Mouse (Mus musculus) liver, embryonic 11.5 days (tissue): Measurements from ENCODE around the gene Dennd1c. TPM values are rescaled to one million over a fixed set of nuclear protein-coding genes. Genes with fewer than 3 reads are reported as not detected.

Experiments used
- ATAC-seq: fragments of 200-750 bp; cut with Nextera tagmentation; replicated peaks from 2 replicates; pipeline ENCODE4 v1.8.0; 2017; ENCODE audit warnings: moderate number of reproducible peaks, mild to moderate bottlenecking, moderate TSS enrichment, moderate library complexity; ENCODE audit not compliant: low FRiP score
- DNase-seq: peaks from one replicate; pipeline ENCODE4 v3.0.0-alpha.2; 2017; ENCODE audit warnings: low spot score
- H3K27ac ChIP-seq: fragments of 300-500 bp; sonication (generic); 2 replicates; pipeline ENCODE4 v1.5.1; 2014; ENCODE audit warnings: mild to moderate bottlenecking, low read depth, low read length, control low read depth
- H3K27me3 ChIP-seq: fragments of 300-500 bp; sonication (generic); replicated peaks from 2 replicates; pipeline ENCODE4 v1.6.1; 2014; ENCODE audit warnings: low read length, mixed read lengths; ENCODE audit not compliant: control insufficient read depth, insufficient read depth
- H3K36me3 ChIP-seq: fragments of 300-500 bp; sonication (generic); 2 replicates; pipeline ENCODE4 v1.6.1; 2014; ENCODE audit warnings: mild to moderate bottlenecking, low read length, moderate library complexity, mixed read lengths; ENCODE audit not compliant: control insufficient read depth, insufficient read depth
- H3K4me1 ChIP-seq: fragments of 300-500 bp; sonication (generic); replicated peaks from 2 replicates; pipeline ENCODE4 v1.6.1; 2014; ENCODE audit warnings: low read length, mixed read lengths; ENCODE audit not compliant: control insufficient read depth, insufficient read depth
- H3K4me2 ChIP-seq: fragments of 300-500 bp; sonication (generic); 2 replicates; pipeline ENCODE4 v1.6.1; 2014; ENCODE audit warnings: mild to moderate bottlenecking, control low read depth, moderate library complexity
- H3K4me3 ChIP-seq: fragments of 300-500 bp; sonication (generic); 2 replicates; pipeline ENCODE4 v1.5.1; 2014; ENCODE audit warnings: low read depth, low read length, control low read depth
- H3K9ac ChIP-seq: fragments of 300-500 bp; sonication (generic); 2 replicates; pipeline ENCODE4 v1.6.1; 2014; ENCODE audit warnings: low read depth, low read length, control low read depth
- H3K9me3 ChIP-seq: fragments of 300-500 bp; sonication (generic); 2 replicates; pipeline ENCODE4 v1.6.1; 2016; ENCODE audit warnings: low read length, inconsistent platforms, mixed read lengths; ENCODE audit not compliant: control insufficient read depth
- WGBS: fragments of 180-500 bp; shearing (Covaris S2); extraction: QIAGEN DNeasy Blood & Tissue Kit; methylation state at CpG from one replicate; pipeline ENCODE4 v1.1.7; 2014; 5-methylcytosine and 5-hydroxymethylcytosine counted together
- polyA plus RNA-seq: library from polyadenylated mRNA; unstranded; fragments of >200 nt; fragmentation: Nextera tagmentation; extraction: Ambion mirVana; gene quantifications from 2 replicates; pipeline ENCODE4 v1.2.1, GENCODE M21; 2014

Gene Dennd1c
- polyA plus RNA-seq, 1 experiment from 2014 or later = 2.1 TPM

DNA sequence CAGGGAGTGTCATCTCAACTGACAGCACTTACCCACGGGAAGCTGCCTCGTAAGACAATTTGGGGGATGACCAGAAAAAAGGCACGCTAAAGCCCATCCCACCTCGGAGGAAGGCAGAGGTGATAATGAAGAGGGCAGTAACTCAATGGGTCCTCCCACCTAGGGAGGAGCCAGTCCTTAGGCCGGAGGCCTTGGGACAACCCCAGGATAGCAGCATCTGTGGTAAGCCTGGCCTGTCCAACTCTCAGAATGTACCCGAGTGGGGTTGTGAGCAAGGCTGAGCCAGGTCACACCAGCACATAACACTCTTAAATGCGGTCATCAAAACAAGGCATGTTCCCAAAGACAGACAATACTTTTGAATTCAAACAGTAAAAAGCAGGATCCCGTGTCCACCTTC, 48.6 kb downstream of the Dennd1c start:
- WGBS = 29% methylated on average over 8 of the region's 8 CpGs
- peak overlapping the region; percentile 96 for H3K4me2 ChIP-seq
- peak overlapping the region; percentile 98; the same call in 1 of the 2 replicates for H3K27ac ChIP-seq
- no peaks in the 10 kb centered on the region for H3K27me3 ChIP-seq
- ATAC-seq (no peak), DNase-seq (no peak)
- peak overlapping the region; percentile 99 for H3K4me3 ChIP-seq
- peaks cover 39% of the 10 kb centered on the region for H3K36me3 ChIP-seq
- peaks cover 21% of the 10 kb centered on the region for H3K4me1 ChIP-seq
- no peaks in the 10 kb centered on the region for H3K9me3 ChIP-seq
- H3K9ac ChIP-seq = peak overlapping the region; percentile 100

DNA sequence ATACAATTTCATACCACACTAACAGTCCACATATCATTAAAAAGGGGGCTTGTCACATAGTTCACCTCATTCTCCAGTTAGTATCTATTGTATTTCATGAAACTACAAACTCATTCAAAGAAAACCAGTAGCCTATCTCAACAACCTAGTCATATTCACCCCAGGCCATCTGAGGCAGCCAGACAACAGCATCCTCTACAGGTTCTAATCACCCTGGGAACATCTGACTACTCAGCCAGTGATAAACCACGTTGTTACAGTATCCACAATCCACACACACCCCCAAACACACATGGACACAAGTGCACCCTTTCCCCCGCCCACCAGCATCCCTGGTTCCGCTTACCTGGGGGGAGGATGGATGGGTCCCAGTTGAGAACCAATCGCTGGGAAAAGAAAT, 50.8 kb downstream of the Dennd1c start:
- Histone ChIP-seq H3K4me3 (no peak overlapping the region), H3K27me3 (no peaks in the 10 kb centered on the region), H3K27ac (no peak overlapping the region), H3K9me3 (no peaks in the 10 kb centered on the region), H3K36me3 (peaks cover 61% of the 10 kb centered on the region), H3K4me1 (peaks cover 21% of the 10 kb centered on the region), H3K9ac (no peak overlapping the region), H3K4me2 (no peak overlapping the region)
- DNase-seq (no peak), ATAC-seq (no peak)
- 76% methylated on average over 4 of the region's 4 CpGs for WGBS

GRCm38 (mm10) chr17:57020960-57021359, 57.4 kb downstream of the Dennd1c start:
- 0 out of 2 replicates have a peak, but pooled peaks have one; percentile 44 for ATAC-seq
- Histone ChIP-seq H3K36me3 (peaks cover 51% of the 10 kb centered on the region), H3K27ac (peak overlapping the region; percentile 70)

DNA sequence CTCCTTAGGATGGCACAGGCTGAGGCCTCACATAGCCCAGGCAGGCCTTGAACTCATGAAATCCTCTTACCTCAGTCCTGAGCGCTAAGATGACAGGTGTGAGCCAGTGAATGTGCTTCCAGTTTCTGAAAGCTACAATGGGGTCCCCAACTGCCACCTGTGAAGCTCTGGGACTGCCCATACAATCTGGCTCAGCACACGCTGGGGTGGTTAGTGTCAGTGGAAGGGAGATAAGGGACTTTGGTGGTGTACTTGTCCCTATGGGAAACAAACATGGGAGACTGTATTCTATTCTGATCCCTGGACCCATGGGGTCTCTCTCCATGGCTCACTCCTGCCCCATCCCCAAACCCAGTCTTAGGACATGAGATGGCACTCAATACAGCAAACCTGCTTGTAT, 58.6 kb downstream of the Dennd1c start:
- H3K27me3 ChIP-seq = no peaks in the 10 kb centered on the region
- peak overlapping the region; percentile 16 for H3K4me2 ChIP-seq
- H3K4me1 ChIP-seq = peaks cover 19% of the 10 kb centered on the region
- 43% methylated on average over 2 of the region's 2 CpGs for WGBS
- no peak overlapping the region for H3K4me3 ChIP-seq
- H3K36me3 ChIP-seq = peaks cover 38% of the 10 kb centered on the region
- no peak overlapping the region for H3K9ac ChIP-seq
- H3K27ac ChIP-seq = peak overlapping the region; percentile 76
- no peaks in the 10 kb centered on the region for H3K9me3 ChIP-seq
- ATAC-seq (peak; percentile 82), DNase-seq (no peak)

More at GRCm38 (mm10) chr17:57020960-57021359, 57.4 kb downstream of the Dennd1c start:
- 67% methylated on average over 5 of the region's 5 CpGs for WGBS
- no peak overlapping the region for H3K9ac ChIP-seq
- no peak for DNase-seq
- H3K4me2 ChIP-seq = no peak overlapping the region
- no peaks in the 10 kb centered on the region for H3K9me3 ChIP-seq
- peaks cover 19% of the 10 kb centered on the region for H3K4me1 ChIP-seq
- no peak overlapping the region for H3K4me3 ChIP-seq
- no peaks in the 10 kb centered on the region for H3K27me3 ChIP-seq

Other genes starting within 250 kb of the Dennd1c start
- gene Rfx2, start 247.5 kb downstream of the Dennd1c start, polyA plus RNA-seq = 9.0 and 9.5 TPM in 2 replicates
- not detected in 2 replicates for gene Acsbg2, start 204.1 kb downstream of the Dennd1c start, polyA plus RNA-seq
- 0.26 TPM in 2 replicates for gene 1700061G19Rik, start 203.0 kb downstream of the Dennd1c start, polyA plus RNA-seq
- 19.2 and 21.3 TPM in 2 replicates for gene Mllt1, start 143.1 kb downstream of the Dennd1c start, polyA plus RNA-seq
- not detected in 2 replicates for gene Acer1, start 96.4 kb downstream of the Dennd1c start, polyA plus RNA-seq
- 181 and 183 TPM in 2 replicates for gene Clpp, start 88.2 kb downstream of the Dennd1c start, polyA plus RNA-seq
- gene Alkbh7, start 81.2 kb downstream of the Dennd1c start, polyA plus RNA-seq = 36.3 and 39.9 TPM in 2 replicates
- gene Pspn, start 78.5 kb downstream of the Dennd1c start, polyA plus RNA-seq = 0.44 TPM in 1 of 2 replicates, not detected in the other
- gene Gtf2f1, start 67.2 kb downstream of the Dennd1c start, polyA plus RNA-seq = 99.0 and 106 TPM in 2 replicates
- gene Gm17949, start 67.0 kb downstream of the Dennd1c start, polyA plus RNA-seq = 0.26 and 0.33 TPM in 2 replicates
- gene Khsrp, start 47.0 kb downstream of the Dennd1c start, polyA plus RNA-seq = 46.7 and 51.1 TPM in 2 replicates
- gene Slc25a41, start 36.9 kb downstream of the Dennd1c start, polyA plus RNA-seq = not detected in 2 replicates
- 3.2 and 3.4 TPM in 2 replicates for gene Crb3, start 19.4 kb downstream of the Dennd1c start, polyA plus RNA-seq
- 5.2 and 6.3 TPM in 2 replicates for gene Slc25a23, start 18.7 kb downstream of the Dennd1c start, polyA plus RNA-seq
- 4.5 and 5.0 TPM in 2 replicates for gene Tubb4a, start 9.3 kb upstream of the Dennd1c start, polyA plus RNA-seq
- gene Tnfsf9, start 26.8 kb upstream of the Dennd1c start, polyA plus RNA-seq = 5.4 and 6.4 TPM in 2 replicates
- gene Cd70, start 71.3 kb upstream of the Dennd1c start, polyA plus RNA-seq = not detected in 2 replicates
- gene Tnfsf14, start 115.7 kb upstream of the Dennd1c start, polyA plus RNA-seq = 0.73 and 1.2 TPM in 2 replicates
- gene C3, start 149.6 kb upstream of the Dennd1c start, polyA plus RNA-seq = 71.7 and 82.8 TPM in 2 replicates
- 26.5 and 30.7 TPM in 2 replicates for gene Gpr108, start 169.9 kb upstream of the Dennd1c start, polyA plus RNA-seq
- 25.5 and 25.9 TPM in 2 replicates for gene Trip10, start 170.9 kb upstream of the Dennd1c start, polyA plus RNA-seq
- gene Vav1, start 200.6 kb upstream of the Dennd1c start, polyA plus RNA-seq = 18.7 and 20.6 TPM in 2 replicates